Mouse (Mus musculus): Measurements from ENCODE around the gene Lpin2. TPM values are rescaled to one million over a fixed set of nuclear protein-coding genes. Genes with fewer than 3 reads are reported as not detected.

Lpin2 gene
- total RNA-seq, 2 experiments from 2014 or later: 8.5 to 10.6 TPM

- DNase-seq: no peak
Observed at GRCm38 (mm10) chr17:71203998-71204808, 21.8 kb downstream of the Lpin2 start.

GRCm38 (mm10) chr17:71204809-71205091, 22.4 kb downstream of the Lpin2 start:
- DNase-seq: no peak

GRCm38 (mm10) chr17:71206136-71206893, 24.0 kb downstream of the Lpin2 start:
- no peak for DNase-seq

DNA sequence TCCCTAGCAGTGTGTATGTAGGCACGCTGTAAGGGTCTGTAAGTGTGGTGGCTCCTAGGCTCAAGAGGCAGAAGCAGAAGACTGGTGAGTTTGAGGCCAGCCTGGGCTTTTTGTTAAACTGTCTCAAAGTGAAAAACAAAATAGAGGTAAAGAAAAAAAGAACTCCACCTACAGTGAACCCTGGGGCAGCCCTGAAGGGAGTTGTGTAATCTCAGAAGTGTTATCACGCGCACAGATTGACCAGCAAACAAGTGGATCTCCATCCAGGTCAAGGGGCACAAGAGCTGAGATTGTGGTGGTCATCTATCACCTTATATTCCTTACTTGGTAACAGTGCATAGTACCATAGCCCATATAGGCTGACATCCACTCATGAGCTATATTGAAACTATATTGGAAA, 24.9 kb downstream of the Lpin2 start:
- no peak for DNase-seq

DNA sequence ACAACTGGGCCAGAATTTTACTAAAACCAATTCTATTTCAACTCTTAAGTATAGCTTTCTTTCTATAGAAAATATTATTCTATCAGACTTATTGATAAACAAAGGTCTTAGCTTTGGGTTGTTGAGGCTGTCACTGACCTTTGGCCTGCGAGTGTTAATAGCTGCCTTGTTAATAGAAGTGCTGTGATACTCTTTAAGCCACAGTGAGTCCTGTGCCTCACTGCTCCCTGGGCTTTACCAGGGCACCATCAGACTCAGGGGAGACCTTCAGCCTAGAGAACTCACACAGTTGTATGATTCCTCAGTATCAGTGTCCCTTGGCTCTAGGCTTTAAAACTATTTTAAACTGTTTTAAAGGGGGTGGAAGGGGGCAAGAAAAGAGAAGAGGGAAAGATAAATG, 26.0 kb downstream of the Lpin2 start:
- no peak for DNase-seq

DNA sequence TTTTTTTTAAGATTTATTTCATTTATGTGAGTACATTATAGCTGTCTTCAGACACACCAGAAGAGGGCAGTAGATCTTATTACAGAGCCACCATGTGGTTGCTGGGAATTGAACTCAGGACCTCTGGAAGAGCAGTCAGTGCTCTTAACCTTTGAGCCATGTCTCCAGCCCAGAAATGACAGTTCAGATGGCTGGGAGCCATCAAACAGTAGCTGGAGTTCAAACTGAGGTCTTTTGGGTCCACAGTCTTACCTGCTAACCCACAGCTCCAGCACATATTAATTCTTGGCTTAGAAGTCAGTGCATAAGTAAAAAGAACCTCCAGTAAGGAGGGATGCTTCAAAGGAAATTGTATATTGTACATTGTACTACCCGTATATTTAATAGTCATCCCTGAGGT, 26.6 kb downstream of the Lpin2 start:
- no peak for DNase-seq

GRCm38 (mm10) chr17:71209936-71210335, 27.6 kb downstream of the Lpin2 start:
- DNase-seq: no peak

DNA sequence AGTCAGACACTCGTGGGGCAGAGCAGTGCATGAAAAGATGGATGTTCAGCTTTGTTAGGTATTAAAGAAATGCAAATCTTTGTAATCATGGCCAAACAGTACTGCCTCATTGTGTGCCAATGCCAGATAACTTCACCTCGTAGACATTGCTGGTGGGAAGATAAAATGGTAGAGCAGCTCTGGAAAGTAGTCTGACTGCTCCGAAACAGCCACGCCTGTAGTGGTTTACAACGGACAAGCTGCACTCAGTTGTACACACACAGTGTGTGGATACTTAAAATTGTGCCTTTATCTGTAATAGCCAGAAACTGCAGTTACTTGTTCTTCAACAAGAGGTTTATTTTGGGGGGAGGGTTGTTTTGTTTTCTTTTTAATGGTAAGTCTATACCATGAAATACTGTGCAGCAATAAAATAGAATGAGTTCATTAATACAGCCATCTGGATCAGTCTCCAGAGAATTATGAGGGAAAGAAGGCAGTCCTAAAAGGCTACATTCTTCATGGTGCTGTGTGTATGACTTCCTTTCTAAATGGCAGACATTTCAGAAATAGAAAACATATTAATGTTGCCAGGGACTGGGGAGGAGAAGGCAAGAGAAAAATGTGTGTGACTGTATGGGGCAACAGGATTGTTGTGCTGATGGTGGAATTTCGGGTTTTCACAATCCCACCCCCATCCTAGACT, 29.7 kb downstream of the Lpin2 start:
- DNase-seq: no peak

- DNase-seq: no peak
Observed at GRCm38 (mm10) chr17:71213666-71214065, 31.3 kb downstream of the Lpin2 start.

- no peak for DNase-seq
Observed at GRCm38 (mm10) chr17:71214514-71215240, 32.3 kb downstream of the Lpin2 start.

DNA sequence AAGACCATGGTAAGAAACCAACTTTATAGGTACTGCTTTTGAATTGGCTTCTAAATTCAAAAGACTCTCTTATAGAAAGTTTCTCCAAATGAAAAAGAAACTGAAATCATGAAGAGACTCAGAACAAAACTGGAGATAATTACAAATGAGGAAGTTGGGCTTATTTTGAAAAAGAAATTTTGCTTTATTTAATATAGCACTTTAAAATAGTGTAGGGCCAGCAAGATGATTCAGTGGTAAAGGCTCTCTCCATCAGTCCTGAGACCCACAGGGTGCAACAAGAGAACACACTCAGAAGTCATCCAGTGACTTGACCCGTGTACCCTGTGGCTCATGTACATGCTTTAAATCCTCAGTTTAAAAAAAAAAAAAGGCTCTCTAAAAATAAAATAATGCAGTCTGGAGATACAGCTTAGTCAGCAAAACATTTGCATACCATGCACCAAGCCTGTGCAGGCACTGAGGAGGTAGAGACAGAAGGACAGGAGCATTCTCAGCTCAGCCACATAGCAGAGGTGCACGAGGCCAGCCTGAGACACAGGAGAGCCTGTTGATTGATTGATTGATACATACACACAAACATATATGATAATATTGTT, 33.0 kb downstream of the Lpin2 start:
- no peak for DNase-seq

DNA sequence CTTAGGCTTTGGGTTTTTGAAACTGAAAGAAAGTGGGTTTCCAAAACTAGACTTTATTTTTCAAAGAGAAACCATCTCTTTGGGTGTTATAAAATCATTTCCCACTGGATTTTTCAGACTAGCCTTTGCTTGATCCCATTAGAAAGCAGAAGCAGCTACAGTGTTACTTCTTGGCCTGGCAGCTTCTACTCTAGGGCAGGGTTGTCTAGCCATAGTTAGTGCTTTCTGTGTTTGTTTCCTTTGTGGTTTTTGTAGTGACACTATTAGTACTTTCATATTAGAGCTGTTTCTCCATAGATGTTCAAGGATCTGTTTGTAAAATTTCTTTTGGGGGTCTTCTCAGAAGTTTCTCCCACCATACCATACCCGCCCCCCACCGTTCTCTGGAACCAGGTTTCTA, 33.9 kb downstream of the Lpin2 start:
- DNase-seq: no peak

GRCm38 (mm10) chr17:71217111-71217685, 34.8 kb downstream of the Lpin2 start:
- no peak for DNase-seq

DNA sequence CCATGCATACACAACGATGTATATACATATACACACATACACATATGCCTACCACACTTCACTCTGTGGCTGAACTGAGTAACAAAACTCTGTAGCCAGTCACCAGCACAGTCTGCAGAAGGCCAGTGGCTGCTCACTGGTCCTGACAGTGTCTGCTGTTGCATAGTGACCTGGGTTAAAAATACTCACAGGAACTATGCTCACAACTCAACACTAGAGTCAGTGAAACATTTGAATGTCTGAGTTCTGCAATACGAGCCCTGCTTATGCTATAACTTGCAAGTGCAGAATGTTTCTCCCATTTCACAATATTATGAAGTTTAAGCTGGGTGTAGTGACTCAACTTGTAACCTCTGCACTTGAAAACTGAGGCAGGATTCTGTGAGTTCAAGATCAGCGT, 39.0 kb downstream of the Lpin2 start:
- DNase-seq: no peak

- no peak for DNase-seq
Observed at GRCm38 (mm10) chr17:71223676-71224075, 41.3 kb downstream of the Lpin2 start.

DNA sequence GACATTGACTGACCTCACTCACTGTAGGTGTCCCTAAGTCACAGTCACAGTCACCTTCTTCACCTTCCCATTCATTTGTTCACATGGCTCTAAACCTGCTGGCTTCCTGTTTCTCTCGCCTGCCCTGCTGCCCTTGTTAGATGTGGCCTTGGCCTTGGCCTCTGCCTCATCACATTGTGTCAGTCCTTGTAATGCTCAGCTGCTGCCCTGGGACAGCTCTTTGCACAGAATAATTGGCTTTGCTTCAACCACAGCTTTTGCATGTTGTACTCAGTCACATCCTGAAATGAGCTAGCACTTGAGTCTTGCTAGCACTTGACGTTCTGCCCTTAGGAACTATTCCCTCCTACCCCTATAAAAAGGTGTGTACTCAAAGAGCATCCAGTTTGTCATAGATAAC, 42.2 kb downstream of the Lpin2 start:
- DNase-seq: no peak

GRCm38 (mm10) chr17:71225091-71225490, 42.7 kb downstream of the Lpin2 start:
- peak; percentile 32 for DNase-seq

DNA sequence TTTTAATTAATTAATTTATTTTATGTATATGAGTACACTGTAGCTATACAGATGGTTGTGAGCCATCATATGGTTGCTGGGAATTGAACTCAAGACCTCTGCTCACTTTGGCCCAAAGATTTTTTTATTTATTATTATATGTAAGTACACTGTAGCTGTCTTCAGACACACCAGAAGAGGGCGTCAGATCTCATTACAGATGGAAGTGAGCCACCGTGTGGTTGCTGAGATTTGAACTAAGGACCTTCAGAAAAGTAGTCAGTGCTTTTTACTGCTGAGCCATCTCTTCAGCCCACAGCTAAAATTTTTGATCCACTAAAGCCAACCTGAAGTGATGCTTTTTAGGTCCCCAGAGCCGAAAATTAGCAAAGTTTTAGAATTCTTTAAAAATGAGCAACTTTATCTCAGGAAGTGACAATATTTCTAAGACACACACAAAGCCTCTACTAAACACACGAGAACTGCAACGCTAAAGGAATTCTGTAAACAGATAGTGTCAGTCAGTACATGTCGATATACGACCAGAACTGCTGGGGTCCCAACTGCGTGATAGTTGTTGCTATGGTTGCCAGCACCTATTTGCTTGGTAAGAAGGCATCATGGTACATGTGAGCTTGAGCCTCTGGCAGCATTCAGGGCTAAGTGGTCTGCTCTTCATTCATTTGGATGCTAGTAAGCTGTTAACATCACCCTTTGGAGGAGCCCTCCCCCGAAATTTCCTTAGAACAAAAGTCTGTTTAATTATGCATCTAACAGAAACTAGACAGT, 45.0 kb downstream of the Lpin2 start:
- DNase-seq: no peak

- DNase-seq: no peak
Observed at GRCm38 (mm10) chr17:71228651-71229050, 46.3 kb downstream of the Lpin2 start.

- DNase-seq: no peak
Observed at GRCm38 (mm10) chr17:71230108-71230709, 47.8 kb downstream of the Lpin2 start.

DNA sequence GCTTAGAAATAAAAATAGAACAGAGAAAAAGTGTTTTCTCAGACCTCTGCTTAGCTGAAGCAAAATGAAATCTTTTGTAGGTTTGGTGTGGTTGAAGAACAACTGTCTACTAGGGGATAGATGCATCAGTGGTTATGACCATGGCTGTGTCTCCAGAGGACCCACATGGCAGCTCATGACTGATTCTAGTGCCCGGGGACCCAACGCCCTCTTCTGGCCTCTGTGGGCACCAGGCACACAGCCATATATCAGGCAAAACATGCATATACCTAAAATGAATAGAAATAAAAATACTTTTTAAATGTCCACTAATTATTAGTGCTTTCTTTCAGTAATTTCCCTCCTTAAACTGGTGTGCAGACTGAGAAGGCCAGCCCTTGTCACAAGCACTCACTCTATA, 49.6 kb downstream of the Lpin2 start:
- DNase-seq: no peak

All from gastrocnemius, postnatal 10 days (tissue).